Mouse (Mus musculus): ENCODE results near the gene Slc22a5.

DNA sequence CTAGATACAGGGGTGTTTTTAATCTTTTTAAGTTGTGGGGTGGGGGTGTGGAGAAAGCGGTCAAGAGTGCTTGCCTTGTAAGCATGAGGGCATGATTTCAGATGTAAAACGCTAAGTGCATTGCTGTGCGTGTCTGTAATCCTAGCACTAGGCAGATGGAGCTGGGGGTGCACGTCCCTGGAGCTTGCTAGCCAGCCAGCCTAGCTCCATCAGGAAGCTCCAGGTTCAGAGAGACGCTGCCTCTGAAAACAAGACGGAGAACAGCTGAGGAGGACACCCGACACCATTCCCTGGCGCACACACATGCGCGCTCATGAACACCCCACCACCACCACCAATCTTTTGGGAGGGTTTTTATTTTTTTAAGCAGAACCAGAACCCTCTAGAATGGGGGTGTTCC, 48.4 kb downstream of the Slc22a5 start:
- TF ChIP-seq ZNF384 (IDR thresholded peaks at IDR 0.05; ENCODE audit: low read depth, low read length) (no peak), ZC3H11A (IDR thresholded peaks at IDR 0.05; ENCODE audit: borderline replicate concordance, low read depth, low read length) (no peak), HCFC1 (IDR thresholded peaks at IDR 0.05; ENCODE audit: borderline replicate concordance, insufficient read depth, low read length) (no peak), MAFK (IDR thresholded peaks at IDR 0.05; ENCODE audit: insufficient read depth, low read depth, low read length) (no peak), CHD2 (IDR thresholded peaks at IDR 0.05; ENCODE audit: low read depth, low read length) (no peak)

All from ES-E14 (cell line).